Mouse (Mus musculus) heart, postnatal 25 days (tissue): Measurements from ENCODE around the gene Blm. TPM values are rescaled to one million over a fixed set of nuclear protein-coding genes. Genes with fewer than 3 reads are reported as not detected.
A peak's percentile ranks its signal among the peaks of the same experiment; 100 is the strongest.

Experiments used
- DNase-seq: peaks from one replicate; pipeline ENCODE4 v3.0.0; 2022; ENCODE audit warnings: low spot score
- intact Hi-C: fragments of 180-260 bp; cut with DNase I; formaldehyde crosslinking; loops from one replicate; pipeline ENCODE4 v1.15.1; 2025
- total RNA-seq, 2 experiments: library from RNA; stranded (reverse); gene quantifications; 2 replicates each; pipeline ENCODE4 v1.2.3; 2021

The Blm gene
- total RNA-seq, 2 experiments from 2014 or later = 1.5 to 2.0 TPM

GRCm38 (mm10) chr7:80480097-80480496 lies 54.8 kb downstream of the Blm start:
- DNase-seq = no peak
- intact Hi-C loops = loop anchor here (10.0 kb wide), 1 partner anchor 65 kb away; no protein-coding TSS in a partner anchor

- intact Hi-C loops = no loop called here
Observed at GRCm38 (mm10) chr7:80473837-80474236, 61.1 kb downstream of the Blm start.

GRCm38 (mm10) chr7:80468851-80469250 lies 66.1 kb downstream of the Blm start:
- intact Hi-C loops = no loop called here
- no peak for DNase-seq

More at GRCm38 (mm10) chr7:80473837-80474236, 61.1 kb downstream of the Blm start:
- DNase-seq = no peak

- intact Hi-C loops = no loop called here
- DNase-seq = no peak
Observed at GRCm38 (mm10) chr7:80467334-80467733, 67.6 kb downstream of the Blm start.

GRCm38 (mm10) chr7:80464831-80465230 lies 70.1 kb downstream of the Blm start:
- DNase-seq = no peak
- intact Hi-C loops = no loop called here

GRCm38 (mm10) chr7:80461891-80462290 lies 73.0 kb downstream of the Blm start:
- intact Hi-C loops = no loop called here
- DNase-seq = no peak

GRCm38 (mm10) chr7:80460892-80461291 lies 74.0 kb downstream of the Blm start:
- no peak for DNase-seq
- intact Hi-C loops = no loop called here

- intact Hi-C loops = no loop called here
- DNase-seq = no peak
Observed at GRCm38 (mm10) chr7:80460199-80460598, 74.7 kb downstream of the Blm start.

GRCm38 (mm10) chr7:80457831-80458343 lies 77.0 kb downstream of the Blm start:
- no peak for DNase-seq
- intact Hi-C loops = no loop called here

GRCm38 (mm10) chr7:80457241-80457640 lies 77.7 kb downstream of the Blm start:
- DNase-seq = peak; percentile 75
- intact Hi-C loops = no loop called here

- DNase-seq = no peak
- intact Hi-C loops = no loop called here
Observed at GRCm38 (mm10) chr7:80456327-80456726, 78.6 kb downstream of the Blm start.

- intact Hi-C loops = no loop called here
- no peak for DNase-seq
Observed at GRCm38 (mm10) chr7:80455505-80456160, 79.3 kb downstream of the Blm start.

GRCm38 (mm10) chr7:80454786-80455185 lies 80.1 kb downstream of the Blm start:
- intact Hi-C loops = no loop called here
- DNase-seq = no peak

GRCm38 (mm10) chr7:80453997-80454396 lies 80.9 kb downstream of the Blm start:
- intact Hi-C loops = no loop called here

GRCm38 (mm10) chr7:80453121-80453520 lies 81.8 kb downstream of the Blm start:
- DNase-seq = no peak
- intact Hi-C loops = no loop called here

More at GRCm38 (mm10) chr7:80453997-80454396, 80.9 kb downstream of the Blm start:
- no peak for DNase-seq

GRCm38 (mm10) chr7:80452241-80452640 lies 82.7 kb downstream of the Blm start:
- no peak for DNase-seq
- intact Hi-C loops = no loop called here

GRCm38 (mm10) chr7:80451550-80452232 lies 83.2 kb downstream of the Blm start:
- intact Hi-C loops = no loop called here
- DNase-seq = no peak

GRCm38 (mm10) chr7:80450354-80450753 lies 84.6 kb downstream of the Blm start:
- intact Hi-C loops = no loop called here
- DNase-seq = no peak

GRCm38 (mm10) chr7:80449620-80450091 lies 85.3 kb downstream of the Blm start:
- intact Hi-C loops = no loop called here
- DNase-seq = no peak

- DNase-seq = no peak
- intact Hi-C loops = no loop called here
Observed at GRCm38 (mm10) chr7:80447336-80447735, 87.6 kb downstream of the Blm start.

- DNase-seq = no peak
- intact Hi-C loops = no loop called here
Observed at GRCm38 (mm10) chr7:80446221-80446878, 88.6 kb downstream of the Blm start.
